Mouse (Mus musculus) heart, embryonic 13.5 days (tissue): ENCODE results near the gene Miox. TPM values are rescaled to one million over a fixed set of nuclear protein-coding genes. Genes with fewer than 3 reads are reported as not detected.

Experiments used
- ATAC-seq: fragments of 200-750 bp; cut with Nextera tagmentation; 2 replicates; pipeline ENCODE4 v1.8.0; 2017; ENCODE audit warnings: moderate TSS enrichment; ENCODE audit not compliant: insufficient number of reproducible peaks, low FRiP score, low TSS enrichment; ENCODE audit errors: extremely low read depth
- H3K27ac ChIP-seq: fragments of 300-500 bp; sonication (generic); replicated peaks from 2 replicates; pipeline ENCODE4 v1.5.1; 2015; ENCODE audit warnings: moderate library complexity, mild to moderate bottlenecking, inconsistent platforms
- H3K27me3 ChIP-seq: fragments of 300-500 bp; sonication (generic); replicated peaks from 2 replicates; pipeline ENCODE4 v1.6.1; 2015; ENCODE audit warnings: mild to moderate bottlenecking, inconsistent platforms
- H3K36me3 ChIP-seq: fragments of 300-500 bp; sonication (generic); 2 replicates; pipeline ENCODE4 v1.6.1; 2015; ENCODE audit warnings: mild to moderate bottlenecking, inconsistent platforms
- H3K4me1 ChIP-seq: fragments of 300-500 bp; sonication (generic); 2 replicates; pipeline ENCODE4 v1.6.1; 2015; ENCODE audit warnings: inconsistent platforms
- H3K4me2 ChIP-seq: fragments of 300-500 bp; sonication (generic); 2 replicates; pipeline ENCODE4 v1.6.1; 2015; ENCODE audit warnings: inconsistent platforms, mild to moderate bottlenecking, moderate library complexity
- H3K4me3 ChIP-seq: fragments of 300-500 bp; sonication (generic); 2 replicates; pipeline ENCODE4 v1.5.1; 2015; ENCODE audit warnings: moderate library complexity, mild to moderate bottlenecking, inconsistent platforms
- H3K9ac ChIP-seq: fragments of 300-500 bp; sonication (generic); 2 replicates; pipeline ENCODE4 v1.6.1; 2015; ENCODE audit warnings: inconsistent platforms, mild to moderate bottlenecking, moderate library complexity
- H3K9me3 ChIP-seq: fragments of 300-500 bp; sonication (generic); 2 replicates; pipeline ENCODE4 v1.6.1; 2016; ENCODE audit warnings: inconsistent platforms
- whole genome bisulfite sequencing: fragments of 180-500 bp; shearing (Covaris S2); methylation state at CpG from one replicate; pipeline ENCODE4 v1.1.7; 2015; ENCODE audit warnings: mixed read lengths; 5-methylcytosine and 5-hydroxymethylcytosine counted together
- polyA plus RNA-seq: library from polyadenylated mRNA; unstranded; fragments of >200 nt; fragmentation: Nextera tagmentation; extraction: Ambion mirVana; gene quantifications from 2 replicates; pipeline ENCODE4 v1.2.1, GENCODE M21; 2015

The Miox gene
- 0.34 TPM in 1 of 2 replicates, not detected in the other for polyA plus RNA-seq

GRCm38 (mm10) chr15:89334271-89334670 is at the start of gene Miox:
TSS of gene Miox (plus strand) at chr15:89334398.
- no peaks in the 10 kb centered on the region for H3K9me3 ChIP-seq
- H3K36me3 ChIP-seq: no peaks in the 10 kb centered on the region
- H3K4me2 ChIP-seq: no peak within 1 kb of the TSS
- H3K4me3 ChIP-seq: no peak within 1 kb of the TSS
- no peaks in the 10 kb centered on the region; the same call in 1 of the 2 replicates for H3K27me3 ChIP-seq
- H3K4me1 ChIP-seq: no peaks in the 10 kb centered on the region
- H3K27ac ChIP-seq: no peak within 1 kb of the TSS
- no peak within 1 kb of the TSS for H3K9ac ChIP-seq
- no peak for ATAC-seq
- 79% methylated on average over 7 of the region's 7 CpGs for WGBS

GRCm38 (mm10) chr15:89285004-89285403 is 49.2 kb upstream of the Miox start:
- no peaks in the 10 kb centered on the region for H3K27me3 ChIP-seq
- no peaks in the 10 kb centered on the region for H3K9me3 ChIP-seq
- peaks cover 10% of the 10 kb centered on the region; the same call in 1 of the 2 replicates for H3K4me1 ChIP-seq
- H3K9ac ChIP-seq: no peak overlapping the region
- ATAC-seq: no peak
- H3K4me3 ChIP-seq: no peak overlapping the region
- no peak overlapping the region for H3K4me2 ChIP-seq
- peaks cover 94% of the 10 kb centered on the region for H3K36me3 ChIP-seq
- H3K27ac ChIP-seq: no peak overlapping the region

GRCm38 (mm10) chr15:89285478-89285877 is 48.7 kb upstream of the Miox start:
- peaks cover 94% of the 10 kb centered on the region for H3K36me3 ChIP-seq
- no peak for ATAC-seq
- no peaks in the 10 kb centered on the region for H3K9me3 ChIP-seq
- H3K4me2 ChIP-seq: no peak overlapping the region
- no peak overlapping the region for H3K27ac ChIP-seq
- H3K4me3 ChIP-seq: no peak overlapping the region
- H3K4me1 ChIP-seq: peaks cover 10% of the 10 kb centered on the region; the same call in 1 of the 2 replicates
- 81% methylated on average over 5 of the region's 5 CpGs for WGBS
- H3K27me3 ChIP-seq: no peaks in the 10 kb centered on the region
- no peak overlapping the region for H3K9ac ChIP-seq

- H3K9ac ChIP-seq: no peak overlapping the region
- 84% methylated on average over 7 of the region's 7 CpGs for WGBS
- no peaks in the 10 kb centered on the region for H3K27me3 ChIP-seq
- no peak overlapping the region for H3K4me3 ChIP-seq
- no peak overlapping the region for H3K27ac ChIP-seq
- no peak overlapping the region for H3K4me2 ChIP-seq
- no peaks in the 10 kb centered on the region for H3K9me3 ChIP-seq
- H3K36me3 ChIP-seq: peaks cover 94% of the 10 kb centered on the region
- no peak for ATAC-seq
- H3K4me1 ChIP-seq: peaks cover 10% of the 10 kb centered on the region; the same call in 1 of the 2 replicates
Measured at GRCm38 (mm10) chr15:89286114-89286513, 48.1 kb upstream of the Miox start.

GRCm38 (mm10) chr15:89286582-89286981 is 47.6 kb upstream of the Miox start:
- H3K4me3 ChIP-seq: no peak overlapping the region
- H3K27ac ChIP-seq: no peak overlapping the region
- WGBS: 93% methylated on average over 5 of the region's 5 CpGs
- peaks cover 10% of the 10 kb centered on the region; the same call in 1 of the 2 replicates for H3K4me1 ChIP-seq
- H3K9ac ChIP-seq: no peak overlapping the region
- H3K27me3 ChIP-seq: no peaks in the 10 kb centered on the region
- H3K4me2 ChIP-seq: no peak overlapping the region
- ATAC-seq: no peak
- peaks cover 94% of the 10 kb centered on the region for H3K36me3 ChIP-seq
- no peaks in the 10 kb centered on the region for H3K9me3 ChIP-seq

GRCm38 (mm10) chr15:89288227-89288767 is 45.9 kb upstream of the Miox start:
- Histone ChIP-seq H3K27ac (0 out of 2 replicates have a peak overlapping the region, but pooled peaks have one; percentile 8), H3K4me3 (no peak overlapping the region), H3K4me2 (no peak overlapping the region), H3K9me3 (no peaks in the 10 kb centered on the region), H3K27me3 (no peaks in the 10 kb centered on the region), H3K4me1 (peaks cover 10% of the 10 kb centered on the region; the same call in 1 of the 2 replicates), H3K9ac (no peak overlapping the region), H3K36me3 (peaks cover 94% of the 10 kb centered on the region)
- 85% methylated on average over 23 of the region's 23 CpGs for WGBS
- ATAC-seq: no peak

GRCm38 (mm10) chr15:89289455-89289854 is 44.7 kb upstream of the Miox start:
- peaks cover 6% of the 10 kb centered on the region; the same call in 1 of the 2 replicates for H3K4me1 ChIP-seq
- ATAC-seq: no peak
- H3K9ac ChIP-seq: no peak overlapping the region
- no peak overlapping the region for H3K4me3 ChIP-seq
- H3K4me2 ChIP-seq: no peak overlapping the region
- peaks cover 95% of the 10 kb centered on the region for H3K36me3 ChIP-seq
- 91% methylated on average over 11 of the region's 11 CpGs for WGBS
- no peaks in the 10 kb centered on the region for H3K9me3 ChIP-seq
- H3K27me3 ChIP-seq: no peaks in the 10 kb centered on the region
- no peak overlapping the region for H3K27ac ChIP-seq

- Histone ChIP-seq H3K4me3 (no peak overlapping the region), H3K9me3 (no peaks in the 10 kb centered on the region), H3K9ac (no peak overlapping the region), H3K36me3 (peaks cover 100% of the 10 kb centered on the region), H3K27me3 (no peaks in the 10 kb centered on the region), H3K27ac (no peak overlapping the region), H3K4me1 (peaks cover 4% of the 10 kb centered on the region), H3K4me2 (no peak overlapping the region)
- no peak for ATAC-seq
- 83% methylated on average over 3 of the region's 3 CpGs for WGBS
Measured at GRCm38 (mm10) chr15:89291521-89291920, 42.7 kb upstream of the Miox start.

- Histone ChIP-seq H3K27me3 (no peaks in the 10 kb centered on the region), H3K9ac (no peak overlapping the region), H3K9me3 (no peaks in the 10 kb centered on the region), H3K27ac (no peak overlapping the region), H3K36me3 (peaks cover 100% of the 10 kb centered on the region), H3K4me3 (no peak overlapping the region), H3K4me1 (peaks cover 10% of the 10 kb centered on the region), H3K4me2 (no peak overlapping the region)
- no peak for ATAC-seq
- 43% methylated on average over 2 of the region's 2 CpGs for WGBS
Measured at GRCm38 (mm10) chr15:89292795-89293194, 41.4 kb upstream of the Miox start.

- H3K27ac ChIP-seq: no peak overlapping the region
- 92% methylated on average over 10 of the region's 10 CpGs for WGBS
- H3K4me2 ChIP-seq: no peak overlapping the region
- H3K4me1 ChIP-seq: peaks cover 10% of the 10 kb centered on the region
- peaks cover 97% of the 10 kb centered on the region for H3K36me3 ChIP-seq
- no peaks in the 10 kb centered on the region for H3K9me3 ChIP-seq
- H3K9ac ChIP-seq: no peak overlapping the region
- no peak for ATAC-seq
- H3K4me3 ChIP-seq: no peak overlapping the region
- no peaks in the 10 kb centered on the region for H3K27me3 ChIP-seq
Measured at GRCm38 (mm10) chr15:89293778-89294177, 40.4 kb upstream of the Miox start.

- no peak overlapping the region for H3K4me3 ChIP-seq
- no peak overlapping the region for H3K9ac ChIP-seq
- H3K4me2 ChIP-seq: no peak overlapping the region
- H3K9me3 ChIP-seq: no peaks in the 10 kb centered on the region
- 87% methylated on average over 8 of the region's 8 CpGs for WGBS
- no peaks in the 10 kb centered on the region for H3K27me3 ChIP-seq
- peaks cover 10% of the 10 kb centered on the region for H3K4me1 ChIP-seq
- H3K36me3 ChIP-seq: peaks cover 95% of the 10 kb centered on the region
- no peak for ATAC-seq
- no peak overlapping the region for H3K27ac ChIP-seq
Measured at GRCm38 (mm10) chr15:89295580-89296165, 38.5 kb upstream of the Miox start.

- H3K9ac ChIP-seq: no peak overlapping the region
- no peak overlapping the region for H3K4me2 ChIP-seq
- peaks cover 10% of the 10 kb centered on the region for H3K4me1 ChIP-seq
- no peaks in the 10 kb centered on the region for H3K27me3 ChIP-seq
- no peak overlapping the region for H3K27ac ChIP-seq
- ATAC-seq: no peak
- no peaks in the 10 kb centered on the region for H3K9me3 ChIP-seq
- peaks cover 95% of the 10 kb centered on the region for H3K36me3 ChIP-seq
- no peak overlapping the region for H3K4me3 ChIP-seq
- 24% methylated on average over 1 of the region's 1 CpGs for WGBS
Measured at GRCm38 (mm10) chr15:89296465-89296864, 37.7 kb upstream of the Miox start.
